Mouse (Mus musculus) spleen, adult 2 months (tissue): ENCODE data around the gene Ntm.

Source experiments
- CTCF ChIP-seq: fragments of 200-500 bp; IDR thresholded peaks from 2 replicates; pipeline ENCODE4 v1.5.1; 2011; ENCODE audit warnings: mild to moderate bottlenecking, inconsistent platforms; ENCODE audit not compliant: insufficient read depth, insufficient read length, insufficient replicate concordance; ENCODE audit errors: extremely low read depth
- POLR2A ChIP-seq: fragments of 200-500 bp; IDR thresholded peaks from 2 replicates; pipeline ENCODE4 v1.6.1; 2011; ENCODE audit warnings: low read depth, low read length, inconsistent platforms

DNA sequence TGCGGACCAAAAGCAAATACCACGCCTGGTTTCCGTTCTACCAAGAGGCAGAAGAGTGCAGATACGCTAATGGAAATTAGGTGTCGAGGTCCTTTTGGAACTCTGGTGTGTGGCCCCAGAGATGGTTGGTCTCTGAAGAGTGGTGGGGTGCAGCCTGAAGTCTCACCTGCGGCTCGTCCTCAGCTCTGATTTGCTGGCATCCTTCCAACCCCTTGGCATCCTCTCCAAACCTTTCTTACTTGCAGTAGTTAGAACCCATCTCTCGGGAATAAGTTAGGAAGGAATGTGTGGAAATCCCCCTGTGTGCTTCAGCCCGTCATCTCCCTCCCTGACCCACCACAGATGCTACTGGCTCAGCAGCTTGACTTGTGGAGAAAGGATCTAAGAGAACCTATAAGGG is 367.6 kb downstream of the Ntm start:
- TF ChIP-seq POLR2A (no peak), CTCF (no peak)
